Comparison of ENCODE assay signal across 13 mouse cellular contexts in genomic region chr7:116099952-116100528, GRCm38 (mm10). TPM values are rescaled to one million over a fixed set of nuclear protein-coding genes. Genes with fewer than 3 reads are reported as not detected.
DNase-seq lines count a peak whose midpoint lies in the region; ATAC-seq and TF ChIP-seq lines count a peak whose summit lies in the region.
"Had no signal": no experiment of that assay in that cellular context is flagged by ENCODE, and none has a peak within 500 bp of the region (broad histone marks: within the 10 kb centered on the region; RNA-seq: fewer than 3 reads in every experiment).

No protein-coding gene starts in this region.

- WGBS in liver, postnatal 0 days (ENCODE audit: insufficient replicate concordance): 78% methylated on average over 7 of the region's 7 CpGs

- H3K4me1 ChIP-seq in liver, postnatal 0 days (ENCODE audit: insufficient read depth): no peaks in the 10 kb centered on the region; the same call in 1 of the 2 replicates

- H3K9ac ChIP-seq in liver, postnatal 0 days (replicated peaks): no peak overlapping the region
- H3K9ac ChIP-seq: hindbrain, embryonic 13.5 days had no signal

- no peaks in the 10 kb centered on the region for H3K9me3 ChIP-seq in liver, postnatal 0 days (ENCODE audit: low read length)
- H3K9me3 ChIP-seq: hindbrain, embryonic 13.5 days had no signal

- no peak overlapping the region for H3K27ac ChIP-seq in liver, postnatal 0 days (ENCODE audit: low read depth)
- H3K27ac ChIP-seq: hindbrain, embryonic 13.5 days had no signal

- H3K4me3 ChIP-seq in liver, postnatal 0 days (ENCODE audit: low read depth, low read length): no peak overlapping the region
- H3K4me3 ChIP-seq: hindbrain, embryonic 13.5 days had no signal

- DNase-seq in kidney, postnatal 36 days: peak; percentile 21 to 28
- DNase-seq in kidney, adult 11 months: no peak
- peak; percentile 62 for DNase-seq in adrenal gland, adult 8-10 months
- peak; percentile 21 to 42 for DNase-seq in heart, adult 9 months (ENCODE audit: low spot score in 2 of 2)
- no peak for DNase-seq in liver, postnatal 0 days
- no peak for DNase-seq in embryo, embryonic 9.5 days (ENCODE audit: extremely low spot score)
- no peak for DNase-seq in spleen, postnatal 14 days (ENCODE audit: low spot score in 2 of 2)
- no peak for DNase-seq in retina, postnatal 1 day
- DNase-seq: cerebellum, postnatal 25 days; layer of hippocampus, adult 9-11 months; lung, postnatal 36 days; right cerebral cortex, adult 18-20 months had no signal

- ATAC-seq in liver, postnatal 0 days: peak; percentile 63

- TF ChIP-seq CTCF in liver, postnatal 0 days (IDR thresholded peaks at IDR 0.05; ENCODE audit: low read depth): no peak

- TF ChIP-seq EP300 in liver, postnatal 0 days (IDR thresholded peaks at IDR 0.05; ENCODE audit: low read depth): no peak

- H3K36me3 ChIP-seq in liver, postnatal 0 days (replicated peaks; ENCODE audit: insufficient read depth, low read length): peaks cover 24% of the 10 kb centered on the region

- no peaks in the 10 kb centered on the region for H3K27me3 ChIP-seq in liver, postnatal 0 days (ENCODE audit: insufficient read depth, low read length)
- H3K27me3 ChIP-seq: hindbrain, embryonic 13.5 days had no signal

- H3K4me2 ChIP-seq in liver, postnatal 0 days (ENCODE audit: low read depth, low read length): no peak overlapping the region
- H3K4me2 ChIP-seq: hindbrain, embryonic 13.5 days had no signal

RNA-seq across cellular contexts. Expression of gene Gm4353, which starts 15.6 kb away (rescaled TPM):
- total RNA-seq in adrenal gland, adult 8-10 months (2022): 1 to 10 TPM; 3.4 to 7.7 (median 5.0) TPM
- polyA plus RNA-seq in liver, postnatal 0 days (2015; fragmentation: Nextera tagmentation; extraction: Ambion mirVana): 0.13 and 0.14 TPM in 2 replicates

Comparison
In these comparisons a context has a peak if more than half of its experiments do, and no peak if none do; other contexts are left out.
1. DNase-seq: peak in kidney, postnatal 36 days (2 of 2), adrenal gland, adult 8-10 months (single experiment) and heart, adult 9 months (2 of 2); none in kidney, adult 11 months (single experiment), liver, postnatal 0 days (single experiment), embryo, embryonic 9.5 days (single experiment), spleen, postnatal 14 days (0 of 2) and retina, postnatal 1 day (single experiment).